Mouse (Mus musculus): Measurements from ENCODE around the gene Gm20388. TPM values are rescaled to one million over a fixed set of nuclear protein-coding genes. Genes with fewer than 3 reads are reported as not detected.

Gene Gm20388
- polyA plus RNA-seq, 1 experiment from 2014 or later, result 7.4 TPM

DNA sequence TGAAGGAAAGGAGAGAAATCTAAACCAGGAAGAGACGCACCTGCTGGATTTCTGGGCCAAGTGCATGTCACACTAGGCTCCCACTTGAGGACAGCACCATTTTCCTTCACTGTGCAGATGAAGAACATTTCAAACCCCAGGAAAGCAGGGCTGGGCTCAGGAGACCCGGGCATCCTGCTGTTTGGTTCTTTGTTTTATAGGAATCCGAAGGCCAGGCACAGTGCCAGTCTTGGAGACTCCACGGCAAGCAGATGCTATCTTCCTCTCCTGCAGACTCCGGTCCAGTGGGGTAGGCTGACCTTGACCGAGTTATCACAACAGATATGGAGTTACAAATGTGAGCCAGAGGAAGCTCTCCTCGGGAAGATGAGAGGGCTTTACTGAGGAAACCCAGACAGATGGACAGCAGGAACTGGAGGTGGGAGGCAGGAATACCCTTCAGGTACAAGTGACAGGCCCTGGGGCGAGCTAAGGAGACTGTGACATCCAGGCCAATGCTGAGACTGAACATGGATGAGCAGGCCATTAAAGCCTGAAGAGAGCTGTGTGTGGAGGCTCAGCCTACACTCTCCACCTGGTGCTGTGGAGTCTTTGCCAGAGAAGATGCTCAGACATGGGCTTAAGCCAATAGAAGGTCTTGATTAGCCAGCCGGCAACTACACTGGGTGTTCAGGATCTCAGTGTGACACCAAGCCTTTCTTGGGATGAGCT, 4231.2 kb downstream of the Gm20388 start:
- WGBS, result 71% methylated on average over 9 of the region's 9 CpGs
- no peak overlapping the region for H3K4me2 ChIP-seq (ENCODE audit: low read depth, low read length)
- no peaks in the 10 kb centered on the region for H3K9me3 ChIP-seq (replicated peaks; ENCODE audit: control insufficient read depth, low read length)
- no peaks in the 10 kb centered on the region for H3K4me1 ChIP-seq (ENCODE audit: control insufficient read depth, insufficient read depth, low read length)
- no peaks in the 10 kb centered on the region for H3K27me3 ChIP-seq (ENCODE audit: control insufficient read depth, insufficient read depth, low read length)
- no peak overlapping the region for H3K4me3 ChIP-seq (replicated peaks; ENCODE audit: low read length)
- H3K27ac ChIP-seq (ENCODE audit: low read length), result no peak overlapping the region
- no peaks in the 10 kb centered on the region for H3K36me3 ChIP-seq (ENCODE audit: control insufficient read depth, insufficient read depth, low read length)
- no peak for ATAC-seq (ENCODE audit: insufficient read depth, low FRiP score)
- H3K9ac ChIP-seq (ENCODE audit: low read length), result no peak overlapping the region

DNA sequence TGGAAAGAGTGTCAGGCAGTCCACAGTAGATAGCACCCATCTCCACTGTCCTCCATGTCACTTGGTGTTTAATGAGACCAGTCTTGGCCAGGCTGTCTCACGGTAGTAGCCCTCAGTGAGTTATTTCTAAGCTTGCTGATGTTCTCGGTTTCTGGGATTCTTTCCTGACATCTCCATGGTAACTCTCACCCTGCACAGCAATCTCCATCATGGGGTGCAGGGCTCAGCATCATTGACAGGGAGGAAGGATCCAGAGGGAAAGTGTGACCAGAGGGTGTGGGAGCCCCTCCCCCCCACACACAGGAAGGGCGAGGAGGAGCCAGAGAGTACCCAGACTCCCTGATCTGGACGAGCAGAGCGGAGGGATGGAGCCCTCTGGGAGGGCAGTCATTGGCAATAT, 4232.4 kb downstream of the Gm20388 start:
- Histone ChIP-seq H3K27ac (ENCODE audit: low read length) (no peak overlapping the region), H3K36me3 (ENCODE audit: control insufficient read depth, insufficient read depth, low read length) (no peaks in the 10 kb centered on the region), H3K9ac (ENCODE audit: low read length) (no peak overlapping the region), H3K4me3 (replicated peaks; ENCODE audit: low read length) (no peak overlapping the region), H3K9me3 (replicated peaks; ENCODE audit: control insufficient read depth, low read length) (no peaks in the 10 kb centered on the region), H3K4me1 (ENCODE audit: control insufficient read depth, insufficient read depth, low read length) (no peaks in the 10 kb centered on the region), H3K27me3 (ENCODE audit: control insufficient read depth, insufficient read depth, low read length) (no peaks in the 10 kb centered on the region), H3K4me2 (ENCODE audit: low read depth, low read length) (no peak overlapping the region)
- ATAC-seq (ENCODE audit: insufficient read depth, low FRiP score), result no peak
- 60% methylated on average over 5 of the region's 5 CpGs for WGBS

DNA sequence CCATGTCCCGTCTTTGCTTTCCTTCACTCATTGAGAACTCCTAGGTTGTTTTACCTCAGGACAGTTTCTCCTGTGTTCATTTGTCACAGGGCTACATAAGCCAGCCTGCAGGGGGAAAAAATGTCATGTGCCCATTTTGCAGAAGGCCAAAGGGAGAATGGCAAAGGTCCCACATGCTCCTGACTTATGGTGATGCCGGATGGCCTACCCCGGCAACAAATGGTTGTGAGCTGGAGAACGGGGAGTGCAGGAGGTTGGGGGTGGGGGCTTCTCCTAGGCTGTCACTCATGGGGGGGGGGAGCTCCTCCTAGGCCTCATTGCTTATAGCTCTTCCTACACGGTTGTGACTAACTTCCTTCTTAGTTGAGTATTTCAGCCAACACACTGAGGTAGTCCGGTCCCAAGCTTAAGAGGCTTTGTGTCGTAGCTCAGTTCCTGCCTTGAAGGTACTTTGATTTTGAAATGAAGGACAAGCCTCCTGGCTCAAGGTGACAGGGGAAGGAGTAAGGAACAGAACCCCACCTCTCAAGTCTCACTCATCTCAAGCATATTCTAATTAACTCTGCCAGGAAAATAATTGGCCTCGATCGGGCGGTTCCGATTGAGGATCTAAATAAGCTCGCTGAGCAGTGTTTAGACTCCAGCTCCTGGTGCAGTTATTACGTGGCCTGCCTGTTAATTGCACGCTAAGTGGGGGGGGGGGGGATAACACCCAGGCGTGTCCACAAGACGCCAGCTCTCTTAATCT, 4233.4 kb downstream of the Gm20388 start:
- Histone ChIP-seq H3K9ac (ENCODE audit: low read length) (no peak overlapping the region), H3K4me1 (ENCODE audit: control insufficient read depth, insufficient read depth, low read length) (no peaks in the 10 kb centered on the region), H3K4me2 (ENCODE audit: low read depth, low read length) (no peak overlapping the region), H3K4me3 (replicated peaks; ENCODE audit: low read length) (no peak overlapping the region), H3K27me3 (ENCODE audit: control insufficient read depth, insufficient read depth, low read length) (no peaks in the 10 kb centered on the region), H3K27ac (ENCODE audit: low read length) (no peak overlapping the region), H3K9me3 (replicated peaks; ENCODE audit: control insufficient read depth, low read length) (no peaks in the 10 kb centered on the region), H3K36me3 (ENCODE audit: control insufficient read depth, insufficient read depth, low read length) (no peaks in the 10 kb centered on the region)
- ATAC-seq (ENCODE audit: insufficient read depth, low FRiP score), result no peak
- WGBS, result 84% methylated on average over 16 of the region's 16 CpGs

DNA sequence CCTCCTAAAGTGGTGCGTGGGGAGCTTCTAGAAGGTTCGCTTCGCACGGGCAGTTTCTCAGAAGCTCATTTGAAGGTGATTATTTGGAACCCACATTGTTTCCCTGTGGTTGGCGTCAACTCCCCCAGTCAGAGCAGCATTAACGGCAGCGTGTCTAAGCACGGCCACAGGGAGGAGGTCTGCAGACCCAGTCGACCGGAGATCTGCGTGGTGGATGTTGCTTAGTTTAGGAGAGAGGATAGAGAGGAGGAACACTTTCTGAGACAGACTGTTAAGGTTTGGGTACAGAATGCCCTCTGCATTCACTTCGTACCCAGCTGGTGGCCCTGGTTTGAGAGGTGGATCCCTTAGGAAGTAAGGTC, 4234.0 kb downstream of the Gm20388 start:
- Histone ChIP-seq H3K4me3 (replicated peaks; ENCODE audit: low read length) (no peak overlapping the region), H3K27me3 (ENCODE audit: control insufficient read depth, insufficient read depth, low read length) (no peaks in the 10 kb centered on the region), H3K9ac (ENCODE audit: low read length) (no peak overlapping the region), H3K27ac (ENCODE audit: low read length) (no peak overlapping the region), H3K4me1 (ENCODE audit: control insufficient read depth, insufficient read depth, low read length) (no peaks in the 10 kb centered on the region), H3K4me2 (ENCODE audit: low read depth, low read length) (no peak overlapping the region), H3K36me3 (ENCODE audit: control insufficient read depth, insufficient read depth, low read length) (no peaks in the 10 kb centered on the region), H3K9me3 (replicated peaks; ENCODE audit: control insufficient read depth, low read length) (no peaks in the 10 kb centered on the region)
- no peak for ATAC-seq (ENCODE audit: insufficient read depth, low FRiP score)
- WGBS, result 81% methylated on average over 12 of the region's 12 CpGs

DNA sequence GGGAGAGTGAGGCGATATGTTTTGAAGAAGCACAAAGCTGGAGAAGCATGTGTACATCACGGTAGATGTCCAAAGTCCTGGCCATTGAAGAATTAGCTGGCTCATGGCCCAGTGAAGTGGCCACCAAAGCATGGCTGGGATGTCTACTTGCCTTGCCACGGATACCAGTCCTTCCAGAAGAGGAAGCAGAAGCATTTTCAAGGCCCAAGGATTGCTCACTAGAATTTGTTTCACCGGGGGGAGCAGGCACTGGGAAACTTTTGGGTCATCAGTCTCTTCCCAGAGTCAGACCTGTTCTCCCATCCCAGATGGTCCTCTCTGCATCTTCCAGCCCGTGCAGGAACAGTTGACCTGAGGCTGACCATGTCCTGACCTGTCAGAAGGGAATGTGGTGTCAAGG, 4235.6 kb downstream of the Gm20388 start:
- Histone ChIP-seq H3K4me3 (replicated peaks; ENCODE audit: low read length) (no peak overlapping the region), H3K4me1 (ENCODE audit: control insufficient read depth, insufficient read depth, low read length) (no peaks in the 10 kb centered on the region), H3K9me3 (replicated peaks; ENCODE audit: control insufficient read depth, low read length) (no peaks in the 10 kb centered on the region), H3K27ac (ENCODE audit: low read length) (no peak overlapping the region), H3K27me3 (ENCODE audit: control insufficient read depth, insufficient read depth, low read length) (no peaks in the 10 kb centered on the region), H3K4me2 (ENCODE audit: low read depth, low read length) (no peak overlapping the region), H3K9ac (ENCODE audit: low read length) (no peak overlapping the region), H3K36me3 (ENCODE audit: control insufficient read depth, insufficient read depth, low read length) (no peaks in the 10 kb centered on the region)
- WGBS, result 78% methylated on average over 5 of the region's 5 CpGs
- ATAC-seq (ENCODE audit: insufficient read depth, low FRiP score), result no peak

DNA sequence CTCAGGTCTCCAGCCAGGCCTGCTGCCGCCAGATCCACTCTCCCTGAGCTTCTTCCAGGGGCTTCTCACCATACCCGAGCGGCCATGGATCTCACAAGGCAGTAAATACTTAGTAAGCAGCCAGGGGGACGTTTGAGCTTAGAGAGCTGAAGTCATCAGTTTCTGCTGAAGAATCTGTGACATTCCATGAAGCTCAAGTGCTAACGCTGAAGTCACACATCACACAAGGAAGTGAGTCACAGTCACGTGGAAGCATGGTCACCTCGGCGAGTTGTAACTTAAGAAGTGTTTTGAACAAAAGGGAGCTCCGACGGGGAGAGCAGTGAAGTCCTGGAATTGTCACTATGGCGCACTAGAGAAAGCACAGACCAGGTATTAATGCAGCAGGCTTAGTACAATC, 4239.4 kb downstream of the Gm20388 start:
- H3K27ac ChIP-seq (ENCODE audit: low read length), result no peak overlapping the region
- no peaks in the 10 kb centered on the region for H3K36me3 ChIP-seq (ENCODE audit: control insufficient read depth, insufficient read depth, low read length)
- no peak overlapping the region for H3K4me3 ChIP-seq (replicated peaks; ENCODE audit: low read length)
- H3K4me1 ChIP-seq (ENCODE audit: control insufficient read depth, insufficient read depth, low read length), result no peaks in the 10 kb centered on the region
- no peak for ATAC-seq (ENCODE audit: insufficient read depth, low FRiP score)
- H3K9ac ChIP-seq (ENCODE audit: low read length), result no peak overlapping the region
- no peaks in the 10 kb centered on the region for H3K9me3 ChIP-seq (replicated peaks; ENCODE audit: control insufficient read depth, low read length)
- no peak overlapping the region for H3K4me2 ChIP-seq (ENCODE audit: low read depth, low read length)
- 69% methylated on average over 11 of the region's 11 CpGs for WGBS
- no peaks in the 10 kb centered on the region for H3K27me3 ChIP-seq (ENCODE audit: control insufficient read depth, insufficient read depth, low read length)

DNA sequence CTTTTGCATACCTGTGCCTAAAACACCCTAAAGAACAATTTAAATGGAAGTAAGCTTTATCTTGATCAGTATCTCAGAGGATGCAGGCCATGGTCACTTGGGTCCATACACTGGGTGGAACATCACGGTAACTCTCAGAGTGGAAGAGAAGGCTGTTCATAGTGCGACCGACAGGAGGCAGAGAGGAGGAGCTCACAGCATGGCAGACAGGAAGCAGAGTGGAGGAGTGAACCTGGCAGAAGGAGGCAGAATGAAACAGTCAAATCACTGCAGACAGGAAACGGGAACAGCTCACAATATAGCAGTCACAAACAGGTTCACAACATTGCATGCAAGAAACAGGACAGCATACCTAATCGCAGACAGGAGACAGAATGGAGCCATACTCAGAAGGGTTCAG, 4239.9 kb downstream of the Gm20388 start:
- Histone ChIP-seq H3K4me3 (replicated peaks; ENCODE audit: low read length) (no peak overlapping the region), H3K27me3 (ENCODE audit: control insufficient read depth, insufficient read depth, low read length) (no peaks in the 10 kb centered on the region), H3K4me2 (ENCODE audit: low read depth, low read length) (no peak overlapping the region), H3K9ac (ENCODE audit: low read length) (no peak overlapping the region), H3K4me1 (ENCODE audit: control insufficient read depth, insufficient read depth, low read length) (no peaks in the 10 kb centered on the region), H3K27ac (ENCODE audit: low read length) (no peak overlapping the region), H3K36me3 (ENCODE audit: control insufficient read depth, insufficient read depth, low read length) (no peaks in the 10 kb centered on the region), H3K9me3 (replicated peaks; ENCODE audit: control insufficient read depth, low read length) (no peaks in the 10 kb centered on the region)
- no peak for ATAC-seq (ENCODE audit: insufficient read depth, low FRiP score)
- WGBS, result 71% methylated on average over 5 of the region's 5 CpGs

DNA sequence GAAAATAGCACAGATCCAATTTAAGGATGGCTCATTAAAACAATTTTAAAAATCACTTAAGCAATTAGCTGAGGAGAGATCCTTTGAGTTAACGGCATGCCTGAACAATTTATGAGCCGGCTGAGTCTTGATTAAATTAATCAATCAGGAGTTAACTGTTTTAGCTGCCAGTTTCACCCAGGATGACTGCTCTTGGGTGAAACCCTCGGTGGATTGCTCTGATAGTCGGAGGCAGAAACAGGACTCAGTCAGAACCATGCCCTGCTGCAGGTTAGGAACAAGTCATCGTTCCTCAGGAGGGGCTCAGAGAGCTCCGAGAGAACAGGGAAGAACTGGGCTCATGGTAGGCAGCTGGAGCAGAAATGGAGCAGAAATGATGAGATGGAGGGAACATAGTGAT, 4241.2 kb downstream of the Gm20388 start:
- no peak for ATAC-seq (ENCODE audit: insufficient read depth, low FRiP score)
- Histone ChIP-seq H3K27me3 (ENCODE audit: control insufficient read depth, insufficient read depth, low read length) (no peaks in the 10 kb centered on the region), H3K4me2 (ENCODE audit: low read depth, low read length) (no peak overlapping the region)

DNA sequence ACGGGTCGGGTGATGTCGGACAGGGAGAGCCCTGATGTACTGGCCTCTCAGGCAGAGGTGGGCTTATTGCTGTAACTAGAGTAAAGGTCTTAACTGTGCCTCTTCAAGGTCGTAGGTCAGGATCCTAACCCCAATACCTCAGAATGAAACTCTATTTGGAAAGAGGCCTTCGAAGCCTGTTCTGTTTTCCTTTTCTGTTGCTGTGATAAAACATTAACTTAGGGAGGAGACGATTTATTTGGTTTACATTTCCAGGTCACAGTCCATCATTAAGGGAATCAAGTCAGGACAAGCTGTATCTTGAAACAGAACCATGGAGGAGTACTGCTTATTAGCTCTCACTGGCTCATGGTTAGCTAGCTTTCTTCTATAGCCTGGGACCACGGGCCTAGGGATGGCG, 4242.1 kb downstream of the Gm20388 start:
- Histone ChIP-seq H3K9ac (ENCODE audit: low read length) (no peak overlapping the region), H3K4me1 (ENCODE audit: control insufficient read depth, insufficient read depth, low read length) (no peaks in the 10 kb centered on the region), H3K9me3 (replicated peaks; ENCODE audit: control insufficient read depth, low read length) (no peaks in the 10 kb centered on the region), H3K4me3 (replicated peaks; ENCODE audit: low read length) (no peak overlapping the region), H3K4me2 (ENCODE audit: low read depth, low read length) (no peak overlapping the region), H3K27me3 (ENCODE audit: control insufficient read depth, insufficient read depth, low read length) (no peaks in the 10 kb centered on the region), H3K36me3 (ENCODE audit: control insufficient read depth, insufficient read depth, low read length) (no peaks in the 10 kb centered on the region), H3K27ac (ENCODE audit: low read length) (no peak overlapping the region)
- 75% methylated on average over 8 of the region's 8 CpGs for WGBS
- no peak for ATAC-seq (ENCODE audit: insufficient read depth, low FRiP score)

More for the DNA sequence above, 4241.2 kb downstream of the Gm20388 start:
- H3K27ac ChIP-seq (ENCODE audit: low read length), result no peak overlapping the region
- WGBS, result 80% methylated on average over 6 of the region's 6 CpGs
- no peak overlapping the region for H3K4me3 ChIP-seq (replicated peaks; ENCODE audit: low read length)
- H3K9ac ChIP-seq (ENCODE audit: low read length), result no peak overlapping the region
- no peaks in the 10 kb centered on the region for H3K36me3 ChIP-seq (ENCODE audit: control insufficient read depth, insufficient read depth, low read length)
- H3K9me3 ChIP-seq (replicated peaks; ENCODE audit: control insufficient read depth, low read length), result no peaks in the 10 kb centered on the region
- H3K4me1 ChIP-seq (ENCODE audit: control insufficient read depth, insufficient read depth, low read length), result no peaks in the 10 kb centered on the region
